Mouse (Mus musculus) heart, embryonic 14.5 days (tissue): ENCODE results near the gene Fsd2. TPM values are rescaled to one million over a fixed set of nuclear protein-coding genes. Genes with fewer than 3 reads are reported as not detected.

ENCODE experiments used
- ATAC-seq: fragments of 200-750 bp; cut with Nextera tagmentation; 2 replicates; pipeline ENCODE4 v1.8.0; 2017; ENCODE audit warnings: low read depth, moderate TSS enrichment; ENCODE audit not compliant: insufficient number of reproducible peaks, insufficient read depth, low FRiP score
- H3K27ac ChIP-seq, 2 experiments: fragments of 200-500 bp in 1 of 2; fragments of 300-500 bp in 1 of 2; sonication (generic) in 1 of 2; replicated peaks in 1 of 2; 2 replicates each; pipeline ENCODE4 v1.5.1; 2012 to 2014; ENCODE audit warnings: low read depth in 2 of 2, low read length in 2 of 2, control low read depth in 1 of 2, mild to moderate bottlenecking in 1 of 2, mixed read lengths in 1 of 2; ENCODE audit not compliant: control insufficient read depth in 1 of 2, insufficient read depth in 1 of 2
- H3K27me3 ChIP-seq: fragments of 300-500 bp; sonication (generic); 2 replicates; pipeline ENCODE4 v1.6.1; 2014; ENCODE audit warnings: mild to moderate bottlenecking, low read length, control low read depth; ENCODE audit not compliant: control insufficient read depth, insufficient read depth
- H3K36me3 ChIP-seq: fragments of 300-500 bp; sonication (generic); 2 replicates; pipeline ENCODE4 v1.6.1; 2014; ENCODE audit warnings: mild to moderate bottlenecking, control low read depth, low read length, mixed read lengths; ENCODE audit not compliant: control insufficient read depth, insufficient read depth
- H3K4me1 ChIP-seq, 2 experiments: fragments of 200-500 bp in 1 of 2; fragments of 300-500 bp in 1 of 2; sonication (generic) in 1 of 2; 2 replicates each; pipeline ENCODE4 v1.6.1; 2012 to 2014; ENCODE audit warnings: low read length in 2 of 2, control low read depth in 1 of 2, mixed read lengths in 1 of 2; ENCODE audit not compliant: control insufficient read depth in 2 of 2, insufficient read depth in 2 of 2
- H3K4me2 ChIP-seq: fragments of 300-500 bp; sonication (generic); 2 replicates; pipeline ENCODE4 v1.6.1; 2014; ENCODE audit warnings: mild to moderate bottlenecking, low read length
- H3K4me3 ChIP-seq, 2 experiments: fragments of 200-500 bp in 1 of 2; fragments of 300-500 bp in 1 of 2; sonication (generic) in 1 of 2; 2 replicates each; pipeline ENCODE4 v1.5.1; 2012 to 2014; ENCODE audit warnings: low read length in 2 of 2, mild to moderate bottlenecking in 2 of 2, control low read depth in 1 of 2, low read depth in 1 of 2, moderate library complexity in 1 of 2; ENCODE audit not compliant: control insufficient read depth in 1 of 2, insufficient read depth in 1 of 2
- H3K9ac ChIP-seq: fragments of 300-500 bp; sonication (generic); 2 replicates; pipeline ENCODE4 v1.6.1; 2014; ENCODE audit warnings: mild to moderate bottlenecking, low read length
- H3K9me3 ChIP-seq: fragments of 300-500 bp; sonication (generic); 2 replicates; pipeline ENCODE4 v1.6.1; 2016; ENCODE audit warnings: low read length, control low read depth; ENCODE audit not compliant: control insufficient read depth
- WGBS: fragments of 180-500 bp; shearing (Covaris S2); extraction: QIAGEN DNeasy Blood & Tissue Kit; methylation state at CpG from one replicate; pipeline ENCODE4 v1.1.7; 2014; 5-methylcytosine and 5-hydroxymethylcytosine counted together
- polyA plus RNA-seq: library from polyadenylated mRNA; unstranded; fragments of >200 nt; fragmentation: Nextera tagmentation; extraction: Ambion mirVana; gene quantifications from 2 replicates; pipeline ENCODE4 v1.2.1, GENCODE M21; 2014

The Fsd2 gene
- polyA plus RNA-seq, 1 experiment from 2014 or later: 60.6 TPM

DNA sequence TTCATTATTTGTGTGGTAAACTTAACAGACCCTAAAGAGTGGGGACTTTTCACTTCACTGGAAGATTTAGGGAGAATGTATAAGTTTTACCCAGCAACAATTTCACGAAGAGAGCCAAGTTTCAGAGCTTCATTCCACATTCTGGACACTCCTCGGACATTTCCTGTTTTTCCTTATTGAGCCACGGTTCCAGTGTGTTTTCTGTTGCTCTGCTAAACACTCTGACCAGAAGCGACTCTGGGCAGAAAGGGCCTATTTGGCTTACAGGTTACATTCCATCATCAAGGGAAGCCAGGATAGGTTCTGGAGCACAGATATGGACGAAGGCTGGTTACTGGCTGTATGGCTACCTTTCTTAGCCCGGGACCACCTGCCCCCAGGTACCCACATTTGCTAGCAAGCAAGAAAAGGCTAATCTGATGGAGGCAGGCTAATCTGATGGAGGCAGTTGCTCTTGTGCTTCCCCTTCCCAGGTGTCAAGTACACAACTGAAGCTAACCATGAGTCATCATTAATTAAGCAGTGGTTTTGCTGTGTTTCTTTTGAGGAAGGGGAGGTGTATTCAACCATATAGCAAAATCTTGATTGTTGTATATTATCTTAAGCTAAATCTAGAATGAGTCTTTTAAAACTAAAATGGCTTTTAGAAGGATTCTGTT, 6.0 kb upstream of the Fsd2 start:
- 36% methylated on average over 6 of the region's 6 CpGs for WGBS
- Histone ChIP-seq H3K27ac (peak overlapping the region in 1 of 2 experiments; percentile 97; a peak in 2 of 4 replicates), H3K4me1 (peaks cover 9 to 31% of the 10 kb centered on the region in 2 experiments), H3K4me2 (peak overlapping the region; percentile 83), H3K4me3 (peak overlapping the region; percentile 6 to 93), H3K27me3 (no peaks in the 10 kb centered on the region), H3K36me3 (peaks cover 19% of the 10 kb centered on the region), H3K9me3 (no peaks in the 10 kb centered on the region), H3K9ac (peak overlapping the region; percentile 92)
- ATAC-seq: no peak

- Histone ChIP-seq H3K27me3 (no peaks in the 10 kb centered on the region), H3K27ac (peak overlapping the region; percentile 97 to 98), H3K9me3 (no peaks in the 10 kb centered on the region), H3K9ac (peak overlapping the region; percentile 92), H3K4me1 (peaks cover 14 to 36% of the 10 kb centered on the region in 2 experiments), H3K4me3 (peak overlapping the region; percentile 93 to 98), H3K4me2 (peak overlapping the region; percentile 83), H3K36me3 (peaks cover 15% of the 10 kb centered on the region)
- no peak for ATAC-seq
- 14% methylated on average over 15 of the region's 15 CpGs for WGBS
Measured at GRCm38 (mm10) chr7:81571941-81572441, 5.2 kb upstream of the Fsd2 start.

DNA sequence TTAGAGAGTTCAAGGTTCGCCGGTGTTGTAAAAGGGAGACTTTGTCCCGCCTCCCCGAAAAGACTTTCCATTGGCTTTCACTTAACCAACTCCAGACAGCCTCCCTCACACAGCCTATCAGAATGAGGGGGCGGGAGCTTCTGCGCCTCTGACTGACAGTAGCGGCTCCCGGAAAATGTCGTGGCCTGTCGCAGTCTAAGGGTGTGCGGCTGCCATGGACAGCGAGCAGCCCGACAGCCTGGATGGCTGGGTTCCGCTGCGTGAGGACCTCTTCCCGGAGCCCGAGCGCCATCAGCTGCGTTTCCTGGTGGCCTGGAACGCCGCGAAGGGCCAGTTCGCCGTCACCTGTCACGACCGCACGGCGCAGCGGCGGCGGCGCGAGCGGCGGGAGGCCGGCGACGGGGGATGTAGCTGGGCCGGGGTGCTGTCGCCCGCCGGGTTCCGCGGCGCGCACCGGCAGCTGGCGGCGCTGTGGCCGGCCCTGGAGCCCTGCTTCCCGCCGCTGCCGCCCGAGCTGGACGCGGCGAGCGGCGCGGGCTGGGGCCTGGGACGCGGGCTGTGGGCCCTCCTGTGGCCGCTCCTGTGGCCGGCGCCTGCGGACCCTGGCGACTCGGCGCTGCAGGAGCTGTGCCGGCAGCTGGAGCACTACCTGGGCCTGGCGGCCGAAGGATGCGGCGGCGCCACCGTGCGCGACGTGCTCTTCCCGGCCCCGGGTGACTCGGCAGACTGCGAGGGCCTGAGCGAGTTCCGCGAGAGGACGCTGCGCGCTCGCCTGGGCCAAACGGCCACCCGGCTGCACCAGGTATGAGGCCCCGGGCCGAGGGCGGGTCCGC, 4.6 kb upstream of the Fsd2 start, which contains the start of gene Whamm:
TSS of gene Whamm (plus strand) at position 159 of the 833 bp plus-strand sequence.
- no peaks in the 10 kb centered on the region for H3K27me3 ChIP-seq
- no peaks in the 10 kb centered on the region for H3K9me3 ChIP-seq
- H3K4me3 ChIP-seq: peak within 1 kb of the TSS; percentile 93 to 98
- H3K4me2 ChIP-seq: peak within 1 kb of the TSS; percentile 83
- WGBS: under 1% methylated on average over 75 of the region's 96 CpGs
- peak within 1 kb of the TSS; percentile 92 for H3K9ac ChIP-seq
- H3K27ac ChIP-seq: peak within 1 kb of the TSS; percentile 97 to 98
- H3K4me1 ChIP-seq: peaks cover 12 to 36% of the 10 kb centered on the region in 2 experiments
- peaks cover 15% of the 10 kb centered on the region for H3K36me3 ChIP-seq
- ATAC-seq: peak; percentile 95

GRCm38 (mm10) chr7:81570752-81571107, 4.0 kb upstream of the Fsd2 start:
- Histone ChIP-seq H3K36me3 (peaks cover 11% of the 10 kb centered on the region), H3K27me3 (no peaks in the 10 kb centered on the region), H3K4me1 (peaks cover 12 to 36% of the 10 kb centered on the region in 2 experiments), H3K9ac (peak overlapping the region; percentile 5; the same call in 1 of the 2 replicates), H3K27ac (peak overlapping the region; percentile 88 to 97), H3K9me3 (no peaks in the 10 kb centered on the region), H3K4me2 (peak overlapping the region; percentile 83), H3K4me3 (peak overlapping the region; percentile 93 to 98)
- peak; percentile 24 for ATAC-seq
- under 1% methylated on average over 5 of the region's 5 CpGs for WGBS

GRCm38 (mm10) chr7:81570271-81570670, 3.5 kb upstream of the Fsd2 start:
- H3K4me1 ChIP-seq: peaks cover 12 to 36% of the 10 kb centered on the region in 2 experiments
- H3K27me3 ChIP-seq: no peaks in the 10 kb centered on the region
- H3K9ac ChIP-seq: 0 out of 2 replicates have a peak overlapping the region, but pooled peaks have one; percentile 5
- H3K4me2 ChIP-seq: peak overlapping the region; percentile 83
- 92% methylated on average over 3 of the region's 3 CpGs for WGBS
- no peak overlapping the region for H3K4me3 ChIP-seq
- peaks cover 6% of the 10 kb centered on the region for H3K36me3 ChIP-seq
- peak overlapping the region; percentile 41 to 97; a peak in 3 of 4 replicates for H3K27ac ChIP-seq
- ATAC-seq: no peak
- H3K9me3 ChIP-seq: no peaks in the 10 kb centered on the region

GRCm38 (mm10) chr7:81569851-81570250, 3.1 kb upstream of the Fsd2 start:
- Histone ChIP-seq H3K27me3 (no peaks in the 10 kb centered on the region), H3K9ac (no peak overlapping the region), H3K4me3 (no peak overlapping the region), H3K27ac (peak overlapping the region; percentile 41 to 97; a peak in 3 of 4 replicates), H3K4me2 (no peak overlapping the region), H3K9me3 (no peaks in the 10 kb centered on the region), H3K36me3 (peaks cover 2% of the 10 kb centered on the region; the same call in 1 of the 2 replicates), H3K4me1 (peaks cover 12 to 36% of the 10 kb centered on the region in 2 experiments)
- 86% methylated on average over 1 of the region's 1 CpGs for WGBS
- ATAC-seq: no peak

DNA sequence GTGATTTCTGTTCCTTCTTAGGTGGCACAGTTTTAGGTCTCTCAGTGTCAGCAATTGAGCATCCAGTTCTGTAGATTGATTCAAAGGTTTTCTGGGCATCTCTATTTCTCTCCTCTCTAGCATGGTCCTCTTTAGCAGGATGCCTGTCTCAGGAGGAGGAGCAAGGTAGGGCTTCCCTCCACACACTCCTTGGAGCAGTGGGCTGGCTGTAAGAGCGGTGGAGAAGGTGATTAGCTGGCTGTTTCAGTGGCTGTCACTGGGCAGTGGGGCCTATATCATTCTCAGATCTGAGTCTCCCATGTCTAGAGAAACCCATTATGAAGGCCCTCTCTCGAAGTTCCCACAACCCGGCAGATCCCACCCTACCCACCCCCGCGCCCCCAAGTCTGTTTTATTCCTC, 652 bp upstream of the Fsd2 start:
- peaks cover 18 to 43% of the 10 kb centered on the region in 2 experiments for H3K4me1 ChIP-seq
- H3K9ac ChIP-seq: peak overlapping the region; percentile 55
- H3K27me3 ChIP-seq: no peaks in the 10 kb centered on the region
- no peak for ATAC-seq
- peak overlapping the region; percentile 40 for H3K4me2 ChIP-seq
- 71% methylated on average over 5 of the region's 5 CpGs for WGBS
- no peaks in the 10 kb centered on the region for H3K9me3 ChIP-seq
- no peaks in the 10 kb centered on the region for H3K36me3 ChIP-seq
- H3K4me3 ChIP-seq: no peak overlapping the region
- H3K27ac ChIP-seq: peak overlapping the region; percentile 97
